Mouse (Mus musculus) cortical plate, adult 2 months (tissue): Measurements from ENCODE around the gene Pygo1.

ENCODE experiments used
- CTCF ChIP-seq: fragments of 200-500 bp; IDR thresholded peaks from 2 replicates; pipeline ENCODE4 v1.5.1; 2011; ENCODE audit warnings: mild to moderate bottlenecking, control low read depth, low read length; ENCODE audit not compliant: insufficient read depth; ENCODE audit errors: extremely low read depth
- POLR2A ChIP-seq: fragments of 200-500 bp; IDR thresholded peaks from 2 replicates; pipeline ENCODE4 v1.6.1; 2011; ENCODE audit warnings: mild to moderate bottlenecking, low read length, control low read depth; ENCODE audit not compliant: insufficient read depth; ENCODE audit errors: extremely low read depth

GRCm38 (mm10) chr9:72943424-72943823, 18.0 kb downstream of the Pygo1 start:
- TF ChIP-seq CTCF: 0 out of 2 replicates have a peak, but pooled peaks have one; percentile 4
- TF ChIP-seq POLR2A: no peak
